Mouse (Mus musculus): ENCODE results near the gene Rhobtb1. TPM values are rescaled to one million over a fixed set of nuclear protein-coding genes. Genes with fewer than 3 reads are reported as not detected.

Rhobtb1 gene
- polyA plus RNA-seq (2014; fragmentation: Nextera tagmentation; extraction: Ambion mirVana) = 15.2 and 16.1 TPM in 2 replicates

- ATAC-seq (ENCODE audit: insufficient read depth, low FRiP score, low TSS enrichment) (no peak), DNase-seq (ENCODE audit: low spot score) (no peak)
- H3K4me1 ChIP-seq (ENCODE audit: control insufficient read depth, insufficient read depth, low read length) = no peaks in the 10 kb centered on the region
- no peak within 1 kb of the TSS for H3K9ac ChIP-seq (ENCODE audit: low read length)
- no peaks in the 10 kb centered on the region for H3K36me3 ChIP-seq (ENCODE audit: control insufficient read depth, insufficient read depth, low read length)
- H3K4me3 ChIP-seq (ENCODE audit: low read depth, low read length) = no peak within 1 kb of the TSS
- no peaks in the 10 kb centered on the region for H3K27me3 ChIP-seq (ENCODE audit: control insufficient read depth, insufficient read depth, low read length)
- H3K9me3 ChIP-seq (ENCODE audit: control insufficient read depth, low read length) = no peaks in the 10 kb centered on the region
- H3K27ac ChIP-seq (ENCODE audit: low read depth, low read length) = no peak within 1 kb of the TSS
- H3K4me2 ChIP-seq (ENCODE audit: low read depth) = no peak within 1 kb of the TSS
- 82% methylated on average over 20 of the region's 20 CpGs for WGBS
Measured at GRCm38 (mm10) chr10:69151045-69151444, at the start of gene Rhobtb1. Rhobtb1 (plus strand) TSS chr10:69151434.

GRCm38 (mm10) chr10:69101988-69102387, 49.2 kb upstream of the Rhobtb1 start:
- Histone ChIP-seq H3K9ac (ENCODE audit: low read length) (no peak overlapping the region), H3K4me3 (ENCODE audit: low read depth, low read length) (no peak overlapping the region), H3K27ac (ENCODE audit: low read depth, low read length) (no peak overlapping the region), H3K27me3 (ENCODE audit: control insufficient read depth, insufficient read depth, low read length) (no peaks in the 10 kb centered on the region), H3K9me3 (ENCODE audit: control insufficient read depth, low read length) (no peaks in the 10 kb centered on the region), H3K4me1 (ENCODE audit: control insufficient read depth, insufficient read depth, low read length) (no peaks in the 10 kb centered on the region), H3K4me2 (ENCODE audit: low read depth) (no peak overlapping the region), H3K36me3 (ENCODE audit: control insufficient read depth, insufficient read depth, low read length) (no peaks in the 10 kb centered on the region)
- ATAC-seq (ENCODE audit: insufficient read depth, low FRiP score, low TSS enrichment) (no peak), DNase-seq (ENCODE audit: low spot score) (peak; percentile 45)
- WGBS = 78% methylated on average over 4 of the region's 4 CpGs

- H3K27me3 ChIP-seq (ENCODE audit: control insufficient read depth, insufficient read depth, low read length) = no peaks in the 10 kb centered on the region
- ATAC-seq (ENCODE audit: insufficient read depth, low FRiP score, low TSS enrichment) (no peak), DNase-seq (ENCODE audit: low spot score) (no peak)
- no peak overlapping the region for H3K4me3 ChIP-seq (ENCODE audit: low read depth, low read length)
- H3K4me1 ChIP-seq (ENCODE audit: control insufficient read depth, insufficient read depth, low read length) = no peaks in the 10 kb centered on the region
- no peak overlapping the region for H3K4me2 ChIP-seq (ENCODE audit: low read depth)
- H3K9ac ChIP-seq (ENCODE audit: low read length) = no peak overlapping the region
- no peaks in the 10 kb centered on the region for H3K36me3 ChIP-seq (ENCODE audit: control insufficient read depth, insufficient read depth, low read length)
- H3K27ac ChIP-seq (ENCODE audit: low read depth, low read length) = no peak overlapping the region
- 83% methylated on average over 12 of the region's 12 CpGs for WGBS
- no peaks in the 10 kb centered on the region for H3K9me3 ChIP-seq (ENCODE audit: control insufficient read depth, low read length)
Measured at GRCm38 (mm10) chr10:69104143-69104882, 46.9 kb upstream of the Rhobtb1 start.

GRCm38 (mm10) chr10:69104883-69105225, 46.4 kb upstream of the Rhobtb1 start:
- H3K36me3 ChIP-seq (ENCODE audit: control insufficient read depth, insufficient read depth, low read length) = no peaks in the 10 kb centered on the region
- ATAC-seq (ENCODE audit: insufficient read depth, low FRiP score, low TSS enrichment) (no peak), DNase-seq (ENCODE audit: low spot score) (no peak)
- H3K4me1 ChIP-seq (ENCODE audit: control insufficient read depth, insufficient read depth, low read length) = no peaks in the 10 kb centered on the region
- no peak overlapping the region for H3K9ac ChIP-seq (ENCODE audit: low read length)
- H3K4me3 ChIP-seq (ENCODE audit: low read depth, low read length) = no peak overlapping the region
- H3K27ac ChIP-seq (ENCODE audit: low read depth, low read length) = no peak overlapping the region
- WGBS = 85% methylated on average over 9 of the region's 9 CpGs
- no peak overlapping the region for H3K4me2 ChIP-seq (ENCODE audit: low read depth)
- H3K27me3 ChIP-seq (ENCODE audit: control insufficient read depth, insufficient read depth, low read length) = no peaks in the 10 kb centered on the region
- no peaks in the 10 kb centered on the region for H3K9me3 ChIP-seq (ENCODE audit: control insufficient read depth, low read length)

DNA sequence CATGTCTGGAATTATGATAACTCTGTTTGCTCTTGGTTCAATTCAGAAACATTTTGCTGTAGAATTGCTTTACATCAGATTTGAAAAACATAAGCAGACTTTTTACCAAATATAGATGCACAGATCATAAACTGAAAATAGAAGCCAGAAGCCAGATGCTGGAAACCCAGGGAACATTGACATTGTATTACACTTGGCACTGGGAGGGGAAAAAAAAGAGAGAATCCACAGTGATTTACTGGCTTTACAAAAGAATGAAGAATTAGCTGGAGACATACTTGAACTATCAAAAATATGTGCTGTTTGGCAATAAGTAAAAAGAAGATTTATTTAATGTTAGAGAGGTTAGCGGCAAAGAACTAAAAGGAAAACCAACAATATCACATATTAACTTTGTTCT, 44.4 kb upstream of the Rhobtb1 start:
- 85% methylated on average over 1 of the region's 1 CpGs for WGBS

GRCm38 (mm10) chr10:69107253-69107652, 44.0 kb upstream of the Rhobtb1 start:
- H3K4me1 ChIP-seq (ENCODE audit: control insufficient read depth, insufficient read depth, low read length) = no peaks in the 10 kb centered on the region
- no peak overlapping the region for H3K4me2 ChIP-seq (ENCODE audit: low read depth)
- H3K36me3 ChIP-seq (ENCODE audit: control insufficient read depth, insufficient read depth, low read length) = no peaks in the 10 kb centered on the region
- H3K9me3 ChIP-seq (ENCODE audit: control insufficient read depth, low read length) = no peaks in the 10 kb centered on the region
- 86% methylated on average over 8 of the region's 8 CpGs for WGBS
- no peaks in the 10 kb centered on the region for H3K27me3 ChIP-seq (ENCODE audit: control insufficient read depth, insufficient read depth, low read length)
- no peak overlapping the region for H3K4me3 ChIP-seq (ENCODE audit: low read depth, low read length)
- H3K27ac ChIP-seq (ENCODE audit: low read depth, low read length) = no peak overlapping the region
- no peak for DNase-seq (ENCODE audit: low spot score)
- ATAC-seq (ENCODE audit: insufficient read depth, low FRiP score, low TSS enrichment) = no peak
- H3K9ac ChIP-seq (ENCODE audit: low read length) = no peak overlapping the region

More for the DNA sequence above, 44.4 kb upstream of the Rhobtb1 start:
- DNase-seq (ENCODE audit: low spot score) (no peak), ATAC-seq (ENCODE audit: insufficient read depth, low FRiP score, low TSS enrichment) (no peak)
- Histone ChIP-seq H3K4me2 (ENCODE audit: low read depth) (no peak overlapping the region), H3K9me3 (ENCODE audit: control insufficient read depth, low read length) (no peaks in the 10 kb centered on the region), H3K4me3 (ENCODE audit: low read depth, low read length) (no peak overlapping the region), H3K4me1 (ENCODE audit: control insufficient read depth, insufficient read depth, low read length) (no peaks in the 10 kb centered on the region), H3K36me3 (ENCODE audit: control insufficient read depth, insufficient read depth, low read length) (no peaks in the 10 kb centered on the region), H3K9ac (ENCODE audit: low read length) (no peak overlapping the region), H3K27ac (ENCODE audit: low read depth, low read length) (no peak overlapping the region), H3K27me3 (ENCODE audit: control insufficient read depth, insufficient read depth, low read length) (no peaks in the 10 kb centered on the region)

GRCm38 (mm10) chr10:69114384-69114783, 36.9 kb upstream of the Rhobtb1 start:
- Histone ChIP-seq H3K27ac (ENCODE audit: low read depth, low read length) (no peak overlapping the region), H3K9me3 (ENCODE audit: control insufficient read depth, low read length) (no peaks in the 10 kb centered on the region), H3K4me3 (ENCODE audit: low read depth, low read length) (no peak overlapping the region), H3K9ac (ENCODE audit: low read length) (no peak overlapping the region), H3K4me1 (ENCODE audit: control insufficient read depth, insufficient read depth, low read length) (no peaks in the 10 kb centered on the region), H3K36me3 (ENCODE audit: control insufficient read depth, insufficient read depth, low read length) (no peaks in the 10 kb centered on the region), H3K4me2 (ENCODE audit: low read depth) (no peak overlapping the region), H3K27me3 (ENCODE audit: control insufficient read depth, insufficient read depth, low read length) (no peaks in the 10 kb centered on the region)
- DNase-seq (ENCODE audit: low spot score) (no peak), ATAC-seq (ENCODE audit: insufficient read depth, low FRiP score, low TSS enrichment) (no peak)

DNA sequence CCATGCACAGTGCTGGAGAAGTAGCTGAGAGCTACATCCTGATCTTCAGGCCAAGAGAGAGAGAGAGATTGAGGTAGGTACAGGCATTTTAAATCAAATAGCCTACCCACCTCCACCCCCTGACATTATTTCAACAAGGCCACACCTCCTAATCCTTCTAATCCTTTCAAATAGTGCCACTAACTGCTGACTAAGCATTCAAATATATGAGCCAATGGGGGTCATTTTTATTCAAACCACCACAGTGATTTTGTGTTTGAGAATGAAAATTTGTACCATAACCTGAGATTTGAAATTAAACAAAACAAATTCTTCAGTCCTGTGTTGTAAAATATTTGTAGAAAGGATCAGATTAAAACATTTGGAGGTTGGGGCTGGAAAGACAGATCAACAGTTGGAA, 33.2 kb upstream of the Rhobtb1 start:
- H3K9ac ChIP-seq (ENCODE audit: low read length) = no peak overlapping the region
- no peaks in the 10 kb centered on the region for H3K4me1 ChIP-seq (ENCODE audit: control insufficient read depth, insufficient read depth, low read length)
- no peak overlapping the region for H3K27ac ChIP-seq (ENCODE audit: low read depth, low read length)
- ATAC-seq (ENCODE audit: insufficient read depth, low FRiP score, low TSS enrichment) = no peak
- DNase-seq (ENCODE audit: low spot score) = no peak
- no peak overlapping the region for H3K4me2 ChIP-seq (ENCODE audit: low read depth)
- H3K4me3 ChIP-seq (ENCODE audit: low read depth, low read length) = no peak overlapping the region
- H3K27me3 ChIP-seq (ENCODE audit: control insufficient read depth, insufficient read depth, low read length) = no peaks in the 10 kb centered on the region
- no peaks in the 10 kb centered on the region for H3K36me3 ChIP-seq (ENCODE audit: control insufficient read depth, insufficient read depth, low read length)
- no peaks in the 10 kb centered on the region for H3K9me3 ChIP-seq (ENCODE audit: control insufficient read depth, low read length)

GRCm38 (mm10) chr10:69118893-69119292, 32.3 kb upstream of the Rhobtb1 start:
- no peak overlapping the region for H3K4me2 ChIP-seq (ENCODE audit: low read depth)
- H3K4me3 ChIP-seq (ENCODE audit: low read depth, low read length) = no peak overlapping the region
- ATAC-seq (ENCODE audit: insufficient read depth, low FRiP score, low TSS enrichment) (no peak), DNase-seq (ENCODE audit: low spot score) (no peak)
- WGBS = 83% methylated on average over 3 of the region's 3 CpGs
- H3K4me1 ChIP-seq (ENCODE audit: control insufficient read depth, insufficient read depth, low read length) = no peaks in the 10 kb centered on the region
- H3K36me3 ChIP-seq (ENCODE audit: control insufficient read depth, insufficient read depth, low read length) = no peaks in the 10 kb centered on the region
- H3K27me3 ChIP-seq (ENCODE audit: control insufficient read depth, insufficient read depth, low read length) = no peaks in the 10 kb centered on the region
- no peaks in the 10 kb centered on the region for H3K9me3 ChIP-seq (ENCODE audit: control insufficient read depth, low read length)
- no peak overlapping the region for H3K27ac ChIP-seq (ENCODE audit: low read depth, low read length)
- no peak overlapping the region for H3K9ac ChIP-seq (ENCODE audit: low read length)
